Mouse (Mus musculus): ENCODE data around the gene Abca8b.

DNA sequence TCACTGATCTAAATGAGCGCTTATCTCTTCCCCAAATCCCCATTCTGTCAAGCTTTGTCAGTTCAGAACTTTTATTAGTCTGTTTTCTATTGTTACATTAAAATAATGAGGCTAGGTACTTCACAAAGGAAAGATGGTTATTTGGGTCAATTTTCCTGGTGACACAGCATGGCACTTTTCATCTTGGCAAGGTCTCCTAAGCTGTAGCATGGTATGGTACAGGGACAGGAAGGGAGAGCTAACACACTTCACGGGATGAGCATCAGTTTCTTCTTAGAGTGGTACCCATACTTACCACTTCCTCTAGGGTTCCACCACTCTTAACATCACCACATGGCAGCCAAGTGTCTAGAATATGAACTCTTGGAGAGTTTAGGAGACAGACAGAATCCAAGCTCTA, 13.8 kb downstream of the Abca8b start:
- no peak for TF ChIP-seq POLR2A (IDR thresholded peaks at IDR 0.05; ENCODE audit: insufficient read depth, low read depth, low read length)
- no peak for TF ChIP-seq CTCF (IDR thresholded peaks at IDR 0.05; ENCODE audit: insufficient read depth, low read depth, low read length)
